31 mouse cellular contexts compared by ENCODE assay signal in the genomic region with DNA sequence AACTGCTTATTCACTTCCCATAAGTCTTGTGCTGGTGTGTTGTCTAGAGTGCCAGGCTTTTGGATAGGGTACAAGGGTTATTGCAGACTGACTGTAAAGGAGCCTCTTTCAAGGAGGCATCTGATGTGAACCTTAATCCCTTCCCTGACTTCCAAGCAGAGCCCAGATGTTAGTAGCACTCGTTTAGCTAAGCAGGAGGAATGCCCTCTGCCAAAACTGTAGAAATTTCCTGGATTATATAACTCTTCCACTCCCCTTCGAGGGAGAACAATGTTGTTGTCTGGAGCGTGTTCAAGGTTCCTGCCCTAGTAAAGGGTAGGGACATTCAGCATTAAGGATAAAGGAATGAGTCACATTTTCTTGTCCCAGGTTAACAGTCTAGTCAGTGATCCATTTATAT. TPM values are rescaled to one million over a fixed set of nuclear protein-coding genes. Genes with fewer than 3 reads are reported as not detected.
"Had no signal": no experiment of that assay in that cellular context is flagged by ENCODE, and none has a peak within 500 bp of the region (broad histone marks: within the 10 kb centered on the region; RNA-seq: fewer than 3 reads in every experiment).

No protein-coding gene starts in this region.

- ATAC-seq: forebrain, postnatal 0 days; hindbrain, embryonic 16.5 days; inflammation-experienced regulatory T-cells, adult 6 months; intestine, embryonic 16.5 days; liver, embryonic 12.5 days had no signal

- H3K27ac ChIP-seq: heart, embryonic 13.5 days; heart, embryonic 15.5 days; hindbrain, embryonic 14.5 days; kidney, embryonic 15.5 days; kidney, postnatal 0 days; limb, embryonic 13.5 days; limb, embryonic 15.5 days; liver, embryonic 12.5 days; liver, embryonic 14.5 days had no signal

- H3K27me3 ChIP-seq: heart, embryonic 13.5 days; heart, embryonic 15.5 days; kidney, embryonic 15.5 days; limb, embryonic 13.5 days; limb, embryonic 15.5 days had no signal

- H3K4me3 ChIP-seq: heart, embryonic 13.5 days; heart, embryonic 15.5 days; kidney, embryonic 15.5 days; limb, embryonic 13.5 days; limb, embryonic 15.5 days; liver, embryonic 12.5 days had no signal

- H3K4me1 ChIP-seq: kidney, embryonic 15.5 days had no signal

- DNase-seq: forebrain, postnatal 0 days; gastrocnemius, postnatal 14 days; gastrocnemius, postnatal 36 days; heart, adult 18-20 months; heart, postnatal 14 days; heart, postnatal 36 days; kidney, postnatal 14 days; kidney, postnatal 4 days; layer of hippocampus, adult 9-11 months; layer of hippocampus, postnatal 36 days; left cerebral cortex, postnatal 4 days had no signal

- H3K36me3 ChIP-seq: heart, embryonic 13.5 days; heart, embryonic 15.5 days; kidney, embryonic 15.5 days; limb, embryonic 13.5 days; limb, embryonic 15.5 days; liver, embryonic 12.5 days had no signal

- H3K9me3 ChIP-seq: heart, embryonic 13.5 days; heart, embryonic 15.5 days; kidney, embryonic 15.5 days; limb, embryonic 13.5 days; limb, embryonic 15.5 days; liver, embryonic 12.5 days had no signal

- H3K9ac ChIP-seq: forebrain, postnatal 0 days; heart, embryonic 13.5 days; heart, embryonic 15.5 days; hindbrain, embryonic 14.5 days; kidney, embryonic 15.5 days; limb, embryonic 13.5 days; limb, embryonic 15.5 days; liver, embryonic 12.5 days; liver, embryonic 14.5 days had no signal

- H3K4me2 ChIP-seq: heart, embryonic 11.5 days; heart, embryonic 13.5 days; heart, embryonic 15.5 days; hindbrain, embryonic 14.5 days; kidney, embryonic 15.5 days; limb, embryonic 13.5 days; limb, embryonic 15.5 days; liver, embryonic 12.5 days had no signal

RNA-seq across cellular contexts. Expression of a gene that starts 43.2 kb away (rescaled TPM):
- total RNA-seq: gastrocnemius, adult 18-20 months; gastrocnemius, adult 8-10 months; hematopoietic stem cell, adult 5-6 weeks; left cerebral cortex, postnatal 10 days had no signal
- polyA plus RNA-seq: forebrain, postnatal 0 days; heart, embryonic 11.5 days; heart, postnatal 0 days; hindbrain, embryonic 11.5 days; hindbrain, embryonic 14.5 days; kidney, embryonic 15.5 days; kidney, postnatal 0 days; limb, embryonic 11.5 days; liver, embryonic 14.5 days had no signal
